Mouse (Mus musculus) cerebellum, adult (tissue): ENCODE data around the gene Ptprb.

ENCODE experiments used
- ATAC-seq: cut with Nextera tagmentation; 2 replicates; pipeline ENCODE4 v1.9.2; 2017; ENCODE audit warnings: mild to moderate bottlenecking, moderate library complexity, mixed read lengths; ENCODE audit not compliant: insufficient number of reproducible peaks, low FRiP score, low TSS enrichment

Ptprb gene

DNA sequence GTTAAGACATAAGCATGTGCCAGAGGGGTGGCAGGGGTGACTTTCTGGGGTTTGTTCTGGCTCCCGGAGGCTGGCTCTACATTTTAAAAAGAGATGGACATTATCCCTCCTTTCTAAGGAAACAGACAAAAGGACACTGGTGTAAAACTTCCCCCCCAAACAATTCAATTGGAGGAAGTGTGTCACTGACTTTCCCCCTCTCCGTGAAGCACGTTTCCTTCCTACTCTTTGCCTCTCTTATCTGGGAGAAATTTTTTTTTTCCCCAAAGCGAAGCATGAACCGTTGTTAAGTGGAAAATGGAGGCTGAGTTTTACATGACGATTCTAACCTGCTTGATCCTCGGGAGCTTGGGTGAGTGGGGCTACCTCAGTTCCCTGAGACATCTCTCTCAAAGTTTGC is at the start of gene Ptprb:
TSS of gene Ptprb (plus strand) at position 244 of the 400 bp plus-strand sequence.
- ATAC-seq = no peak

DNA sequence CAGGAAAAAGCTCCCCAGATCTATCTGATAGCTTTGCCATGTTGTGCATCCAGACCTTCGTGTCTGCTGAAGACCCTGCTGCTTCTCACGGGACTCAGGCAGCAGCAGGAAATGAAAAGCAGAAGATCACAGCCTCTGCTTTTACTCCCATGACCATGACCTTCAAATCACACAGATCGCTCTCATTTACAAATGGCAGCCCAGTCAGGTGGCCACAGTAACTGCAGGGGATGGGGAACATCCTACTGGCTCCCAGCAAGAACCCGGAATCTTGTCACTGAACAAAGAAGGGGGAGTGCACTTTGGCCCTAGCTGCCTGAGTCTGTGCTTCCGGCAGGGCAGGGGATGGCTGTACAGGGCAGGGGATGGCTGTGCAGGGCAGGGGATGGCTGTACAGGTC is 40.0 kb upstream of the Ptprb start:
- no peak for ATAC-seq

DNA sequence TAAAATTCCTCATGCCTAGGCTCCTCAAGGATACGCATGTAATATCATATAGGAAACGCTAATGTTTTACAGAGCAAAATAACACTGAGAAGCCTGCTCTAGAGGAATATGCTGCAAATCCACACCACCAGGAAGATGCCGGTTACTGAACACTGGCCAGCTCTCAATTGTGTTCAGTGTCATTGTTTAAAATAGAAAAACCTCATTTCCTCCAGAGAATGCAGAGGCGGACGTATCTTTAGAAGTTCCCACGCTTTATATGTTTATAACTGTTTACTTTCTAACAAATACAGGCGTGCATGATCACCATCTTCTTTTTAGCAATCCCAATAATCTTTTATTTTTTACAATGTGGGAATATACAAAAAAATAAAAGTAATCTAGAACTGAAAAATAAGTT is 33.1 kb upstream of the Ptprb start:
- ATAC-seq = no peak

DNA sequence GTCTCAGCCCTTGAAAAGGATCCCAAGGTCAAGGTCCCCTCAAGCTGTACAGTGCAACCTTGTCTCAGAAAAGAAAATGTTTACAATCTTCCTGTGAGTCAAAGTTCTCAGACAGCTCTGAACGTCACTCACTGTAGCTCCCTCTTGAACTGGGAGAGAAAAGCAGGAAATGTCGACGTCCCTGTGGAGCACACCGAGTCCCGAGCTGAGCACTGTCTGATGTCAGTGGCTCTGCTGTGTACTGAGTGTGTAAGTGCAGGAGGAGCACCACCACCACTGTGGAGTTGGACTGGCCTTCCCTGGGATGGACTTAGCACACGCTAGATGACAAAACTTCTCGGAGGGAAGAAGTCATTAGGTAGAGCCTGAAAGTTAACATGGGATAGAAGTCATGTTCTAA is 31.9 kb upstream of the Ptprb start:
- no peak for ATAC-seq

DNA sequence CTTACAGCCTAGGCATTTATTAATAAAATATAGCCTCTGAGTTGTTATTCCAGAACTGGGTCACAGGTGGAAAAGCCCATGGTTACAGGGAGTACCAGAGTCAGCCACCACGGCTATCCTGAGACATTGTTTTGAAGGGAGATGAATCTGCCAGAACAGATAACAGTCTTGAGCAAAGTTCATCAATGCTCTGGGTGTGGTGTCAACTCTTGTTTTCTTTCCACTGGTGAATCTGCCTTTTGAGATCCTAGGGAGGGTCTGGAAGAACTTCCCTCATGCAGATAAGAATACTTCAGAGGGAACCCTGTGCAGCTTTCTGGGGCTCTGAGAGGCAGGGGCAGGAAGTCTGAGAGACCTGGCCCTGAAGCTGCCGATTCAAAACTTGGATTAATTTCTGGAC is 29.7 kb upstream of the Ptprb start:
- ATAC-seq = no peak

DNA sequence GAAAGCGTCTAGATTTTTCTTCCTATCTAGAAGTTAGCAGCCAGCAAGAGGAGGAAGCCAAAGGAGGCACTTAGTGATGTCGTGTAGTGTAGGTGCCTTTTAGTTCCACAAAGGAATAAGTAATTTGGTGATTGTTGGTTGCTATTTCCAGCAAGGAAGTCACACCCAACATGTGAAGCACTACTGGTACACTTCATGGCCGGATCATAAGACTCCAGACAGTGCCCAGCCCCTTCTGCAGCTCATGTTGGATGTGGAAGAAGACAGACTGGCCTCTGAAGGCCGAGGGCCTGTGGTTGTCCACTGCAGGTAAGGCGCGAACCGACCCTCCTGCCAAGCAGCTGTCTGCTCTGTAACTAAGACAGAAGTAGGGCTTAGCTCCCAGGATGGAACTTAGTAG is 22.7 kb upstream of the Ptprb start:
- ATAC-seq = no peak

DNA sequence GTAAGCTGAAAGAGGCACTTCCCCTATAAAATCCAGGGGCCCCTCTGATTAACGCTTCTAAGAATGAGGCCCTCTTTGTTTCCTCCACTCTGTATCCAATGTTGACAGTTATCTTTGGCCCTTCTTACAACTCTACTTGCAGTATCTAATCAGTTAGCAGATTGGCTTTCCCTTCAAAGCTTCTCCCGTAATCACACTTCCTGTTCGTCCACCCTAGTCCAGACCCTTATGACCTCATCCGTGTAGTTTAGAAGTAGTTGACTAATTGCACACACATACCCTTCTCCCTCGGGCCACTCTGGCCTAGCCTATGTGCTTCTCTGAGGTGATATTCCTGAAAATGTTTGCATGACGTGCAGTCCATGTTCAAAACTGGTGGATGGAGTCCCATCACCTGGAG is 21.4 kb upstream of the Ptprb start:
- ATAC-seq = no peak

DNA sequence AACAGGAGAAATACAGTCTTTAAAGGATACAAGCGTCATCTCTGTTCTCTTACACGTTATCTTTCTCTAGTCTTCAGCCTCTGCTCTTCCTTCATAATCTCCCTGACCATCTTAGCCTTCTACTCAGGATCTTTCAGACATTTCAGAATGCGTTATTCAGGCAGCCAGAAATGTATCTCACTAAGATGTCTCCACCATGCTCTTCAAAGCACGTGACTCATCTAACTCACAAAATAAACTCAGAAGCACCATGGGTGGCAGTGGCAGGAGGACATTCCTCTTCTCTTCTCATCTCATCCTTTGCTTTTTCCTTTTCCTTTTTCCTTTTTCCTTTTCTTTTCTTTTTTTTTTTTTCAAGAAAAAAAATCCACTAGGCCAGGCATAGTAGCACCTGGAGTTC is 16.0 kb upstream of the Ptprb start:
- no peak for ATAC-seq

DNA sequence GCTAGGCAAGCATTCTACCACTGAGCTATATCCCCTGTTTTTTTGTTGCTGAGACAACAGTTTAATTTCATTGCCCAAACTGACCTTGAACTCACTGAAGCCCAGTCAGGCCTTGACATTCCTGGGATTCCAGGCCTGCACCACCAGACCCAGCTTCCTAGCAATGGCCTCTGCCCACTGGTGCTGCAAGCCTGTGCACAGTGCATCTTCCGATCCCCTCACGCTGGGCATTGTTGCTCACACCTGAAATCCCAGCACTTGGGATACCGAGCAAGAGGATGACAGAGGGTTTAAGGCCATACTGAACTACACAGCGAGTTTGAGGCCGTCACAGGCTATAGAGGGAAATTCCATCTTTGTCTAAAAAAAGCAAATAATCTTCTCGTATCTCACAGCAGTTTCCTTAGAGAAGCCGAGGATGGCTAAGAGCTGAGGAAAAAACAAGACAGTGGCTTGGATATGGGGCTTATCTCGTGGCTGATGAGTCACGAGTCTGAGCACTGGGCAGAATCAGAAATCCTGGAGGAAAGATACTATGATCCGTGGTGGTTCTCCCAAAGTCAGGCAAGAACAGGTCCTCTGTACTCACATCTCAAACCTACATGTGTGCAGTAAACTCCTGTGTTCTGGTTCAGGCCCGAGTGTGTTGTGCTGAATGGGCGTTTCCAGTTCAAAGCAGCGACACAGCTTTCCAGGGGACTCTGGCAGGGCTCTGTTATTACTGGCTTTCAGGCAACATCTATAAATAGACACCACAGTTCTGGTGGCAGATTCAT is 14.5 kb upstream of the Ptprb start:
- peak; percentile 40; the same call in 1 of the 2 replicates for ATAC-seq

DNA sequence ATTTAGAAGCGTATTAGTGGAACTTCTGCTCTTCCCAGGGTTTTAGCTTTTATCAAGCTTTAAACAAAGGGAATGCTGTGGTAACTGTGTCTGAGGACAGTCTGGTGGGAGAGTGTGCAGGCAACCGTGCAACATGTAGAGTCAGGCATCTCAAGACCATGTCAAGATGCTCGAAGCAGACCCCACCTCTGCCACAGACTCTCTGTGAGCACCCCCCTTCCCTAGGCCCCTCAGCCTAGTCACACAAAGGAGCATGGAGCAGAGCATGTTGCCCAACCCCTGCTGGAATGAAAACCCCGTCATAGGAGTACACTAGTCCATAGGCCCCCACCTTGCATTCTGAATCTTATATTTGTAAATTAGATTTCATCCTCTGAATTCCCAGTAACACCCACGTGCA is 13.8 kb upstream of the Ptprb start:
- ATAC-seq = 0 out of 2 replicates have a peak, but pooled peaks have one; percentile 20

DNA sequence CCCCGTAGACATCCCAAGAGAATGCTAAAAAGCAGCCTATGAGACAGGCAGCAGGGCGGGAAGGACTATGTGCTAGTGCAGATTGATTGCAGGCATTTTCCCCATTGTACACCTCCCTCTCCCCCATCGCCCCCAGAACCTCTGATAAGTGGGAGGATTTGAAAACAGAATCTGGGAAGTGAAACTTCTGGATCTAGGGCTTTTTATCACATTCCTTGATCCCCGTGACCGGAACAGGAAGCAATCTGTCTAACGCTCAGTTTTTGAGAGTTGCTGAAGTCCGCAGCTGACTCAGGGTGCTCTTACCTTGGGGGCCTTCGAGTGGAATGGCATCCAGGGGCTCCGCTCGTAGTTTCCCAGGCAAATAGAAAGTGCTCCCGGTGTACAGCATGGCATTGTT is 10.8 kb upstream of the Ptprb start:
- no peak for ATAC-seq

DNA sequence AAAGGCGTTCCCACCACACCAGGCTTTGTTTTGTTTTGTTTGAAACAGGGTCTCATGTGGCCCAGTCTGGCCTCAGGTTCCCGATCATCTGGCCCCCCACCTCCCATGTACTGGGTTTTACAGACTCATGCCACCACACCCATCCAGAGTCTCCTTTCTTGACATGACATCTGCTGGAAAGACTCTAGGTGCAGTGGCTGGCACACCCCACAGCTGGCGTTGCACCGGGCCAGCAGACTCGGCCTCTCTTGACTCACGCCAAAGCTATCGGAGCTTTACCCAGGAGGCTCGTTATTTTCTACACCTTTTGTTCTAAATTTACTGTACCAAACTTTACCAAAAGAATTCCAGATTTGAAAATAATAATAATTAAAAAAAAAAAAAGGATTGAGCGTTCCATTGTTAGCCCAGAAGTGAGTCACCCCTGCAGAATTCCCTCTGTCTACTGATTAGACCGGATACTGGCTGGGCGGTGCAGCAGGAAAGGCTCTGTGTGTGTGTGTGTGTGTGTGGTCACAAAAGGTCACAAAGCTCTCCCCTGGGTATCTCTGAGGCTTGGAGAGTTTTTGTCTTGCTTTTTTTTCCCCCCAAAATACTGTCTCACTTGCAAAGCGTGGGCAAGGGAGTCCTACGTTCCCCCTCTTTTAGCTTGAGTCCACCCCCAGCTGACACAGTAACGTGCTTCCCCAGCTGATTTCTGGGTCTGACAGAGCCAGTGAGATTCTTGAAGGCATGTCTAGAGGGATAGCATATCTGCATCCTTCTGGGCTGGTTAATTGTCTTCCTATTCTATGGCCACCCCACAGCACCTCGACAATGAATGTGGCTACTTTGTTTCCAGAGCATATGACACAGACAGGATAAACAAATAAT is 8.5 kb upstream of the Ptprb start:
- no peak for ATAC-seq

DNA sequence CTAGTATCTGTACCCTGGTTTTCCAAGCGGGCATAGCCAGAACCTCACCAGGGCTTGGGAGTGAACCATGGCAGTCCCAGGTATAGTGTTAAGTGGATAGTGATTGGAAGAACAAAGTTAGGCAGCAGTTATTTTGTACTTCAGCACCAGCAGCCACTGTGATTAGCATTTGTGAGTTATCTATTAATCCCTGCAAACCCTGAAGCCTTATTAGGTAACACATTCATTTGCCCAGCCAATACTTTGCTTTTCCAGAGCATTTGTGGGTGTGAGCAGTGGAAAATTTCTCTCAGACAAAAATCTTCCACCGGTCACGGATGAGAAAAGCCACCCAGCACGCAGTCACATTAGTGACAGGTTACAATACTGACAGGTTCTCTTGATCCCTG is 7.9 kb upstream of the Ptprb start:
- ATAC-seq = no peak

DNA sequence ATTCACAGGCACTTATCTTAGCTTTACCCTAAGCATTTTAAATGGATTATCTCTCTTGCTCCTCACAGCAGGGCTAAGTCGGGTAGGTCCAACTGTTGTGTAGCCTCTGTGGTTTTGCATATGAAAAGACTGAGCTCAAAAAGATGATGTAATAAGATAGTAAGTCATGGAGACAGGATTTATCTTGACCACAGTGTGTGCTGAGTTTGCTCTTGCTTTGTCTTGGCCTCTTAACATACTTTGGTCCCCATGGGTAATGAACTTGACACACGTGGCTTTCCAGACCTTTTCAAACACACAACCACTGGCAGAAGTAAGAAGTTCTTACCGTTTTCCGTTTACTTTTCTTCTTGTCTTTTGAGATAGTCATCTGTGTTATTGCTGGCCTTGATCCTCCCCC is 7.0 kb upstream of the Ptprb start:
- no peak for ATAC-seq

DNA sequence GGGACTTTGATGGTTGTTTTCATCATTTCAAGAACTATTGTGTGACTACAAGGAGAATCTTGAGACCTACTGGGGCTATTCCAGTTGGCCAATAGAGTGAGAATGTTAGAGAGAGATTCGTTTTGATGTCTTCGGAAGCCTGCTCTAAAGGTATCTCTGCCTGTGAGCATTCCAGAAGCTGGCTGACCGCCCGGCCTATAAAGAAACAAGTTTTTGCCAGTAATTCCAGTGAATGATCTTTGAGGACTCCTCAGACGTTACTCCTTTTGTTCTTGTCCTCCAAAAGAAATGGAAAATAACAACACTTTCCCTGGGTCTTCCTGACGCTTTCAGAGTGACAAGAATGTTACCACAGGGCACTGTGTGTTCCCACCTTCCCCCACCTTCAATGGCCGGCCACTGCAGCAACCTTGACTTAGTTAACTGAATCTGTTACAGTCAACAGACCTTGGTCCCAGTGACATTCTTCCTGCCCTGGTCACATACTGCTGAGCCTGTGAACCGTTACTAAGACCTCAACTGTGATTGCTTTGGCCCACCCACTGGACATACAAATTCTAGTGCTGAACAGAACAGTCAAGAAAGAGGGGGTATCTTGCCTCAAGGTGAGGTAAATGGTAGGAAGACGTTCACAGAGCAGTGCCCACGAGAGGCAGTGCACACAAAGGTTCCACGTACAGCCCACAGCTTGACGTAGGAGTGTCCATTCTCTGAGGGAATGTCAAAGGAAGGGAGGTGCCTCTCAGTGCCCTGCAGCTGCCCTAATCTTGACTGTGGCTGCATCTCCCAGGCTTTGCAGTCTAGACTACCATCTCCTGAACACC is 4.5 kb upstream of the Ptprb start:
- no peak for ATAC-seq

DNA sequence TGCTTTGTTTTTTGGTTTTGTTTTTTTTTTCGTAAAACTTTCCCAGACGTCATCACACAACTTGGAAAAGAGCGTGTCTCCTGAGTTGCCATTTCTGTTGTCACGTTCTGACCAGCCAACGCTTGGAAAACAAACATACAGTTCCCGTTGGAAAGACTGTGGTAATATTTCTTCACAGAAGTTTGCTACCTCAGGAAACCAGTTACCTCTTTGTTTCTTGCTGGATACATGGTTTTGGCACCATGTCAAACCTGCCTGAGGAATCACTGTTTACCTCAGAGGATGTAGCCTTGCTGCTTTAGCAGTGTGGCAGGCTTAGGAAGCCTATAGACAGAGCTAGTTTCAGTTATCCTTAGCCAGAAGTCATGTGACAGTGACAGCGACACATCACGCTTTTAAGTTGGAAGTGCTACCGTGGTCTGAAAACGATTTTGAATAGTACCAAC is 3.8 kb upstream of the Ptprb start:
- no peak for ATAC-seq

DNA sequence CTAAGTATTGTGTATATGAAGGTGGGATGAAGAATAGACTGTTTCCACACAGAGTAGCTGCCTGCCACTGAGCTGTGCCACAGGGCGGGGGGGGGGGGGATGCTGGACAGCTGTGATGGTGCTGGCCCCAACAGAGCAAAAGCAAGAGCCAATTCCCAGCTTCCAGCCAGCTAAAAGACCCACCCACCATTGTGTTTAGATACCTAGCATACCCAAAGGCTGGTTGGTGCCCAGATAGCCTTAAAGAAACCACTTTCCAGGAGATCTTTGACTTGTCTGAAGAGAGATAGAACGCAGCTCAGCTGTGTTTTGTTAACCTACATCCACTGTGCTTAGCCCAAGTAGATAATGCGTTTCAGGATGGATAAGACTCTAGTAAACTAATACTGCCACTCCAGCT is 3.2 kb upstream of the Ptprb start:
- ATAC-seq = no peak

DNA sequence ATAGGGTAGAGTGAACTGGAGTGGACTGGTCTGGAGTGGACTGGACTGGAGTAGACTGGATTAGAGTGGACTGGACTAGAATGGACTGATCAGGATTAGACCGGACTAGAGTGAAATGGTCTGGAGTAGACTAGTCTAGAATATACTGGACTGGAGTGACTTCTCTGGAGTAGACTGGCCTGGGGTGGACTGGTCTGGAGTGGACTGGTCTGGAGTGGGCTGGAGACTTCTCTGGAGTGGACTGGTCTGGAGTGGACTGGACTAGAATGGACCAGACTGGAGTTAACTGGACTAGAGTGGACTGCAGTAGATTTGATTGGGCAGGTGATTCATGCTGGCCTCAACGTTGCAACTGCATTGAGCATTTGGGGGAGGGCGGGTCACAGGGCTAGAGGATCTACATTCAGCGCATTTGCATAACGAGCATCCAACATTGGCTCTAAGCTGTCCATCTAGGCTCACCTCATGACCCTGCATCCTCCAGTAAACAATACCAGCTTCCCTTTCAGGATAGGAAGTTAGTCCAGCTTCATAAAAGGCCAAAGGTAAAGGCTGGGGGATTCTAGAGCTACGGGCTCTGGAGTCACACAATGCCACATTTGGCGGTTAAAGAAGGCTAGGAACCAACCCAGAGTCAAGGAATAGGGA is 11.5 kb downstream of the Ptprb start:
- no peak for ATAC-seq

DNA sequence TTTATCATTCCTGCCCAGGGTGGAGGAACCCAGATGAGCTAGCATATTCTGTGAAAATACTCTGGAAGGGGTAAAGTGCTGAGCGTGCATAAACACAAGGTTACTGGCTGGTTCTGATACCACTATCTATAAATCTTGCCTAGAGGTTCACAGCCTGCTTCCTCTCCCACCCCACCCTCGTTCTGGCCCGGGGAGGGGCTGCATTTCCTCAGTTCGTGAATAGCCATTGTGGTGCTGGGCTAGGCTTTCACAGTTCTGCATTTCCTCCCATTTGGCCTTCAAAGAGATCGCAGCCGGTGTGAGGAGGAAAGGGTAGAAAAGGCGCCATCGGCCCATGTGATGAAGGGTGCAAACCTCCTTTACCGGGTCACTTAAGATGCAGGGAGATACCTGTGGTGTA is 12.8 kb downstream of the Ptprb start:
- ATAC-seq = no peak

DNA sequence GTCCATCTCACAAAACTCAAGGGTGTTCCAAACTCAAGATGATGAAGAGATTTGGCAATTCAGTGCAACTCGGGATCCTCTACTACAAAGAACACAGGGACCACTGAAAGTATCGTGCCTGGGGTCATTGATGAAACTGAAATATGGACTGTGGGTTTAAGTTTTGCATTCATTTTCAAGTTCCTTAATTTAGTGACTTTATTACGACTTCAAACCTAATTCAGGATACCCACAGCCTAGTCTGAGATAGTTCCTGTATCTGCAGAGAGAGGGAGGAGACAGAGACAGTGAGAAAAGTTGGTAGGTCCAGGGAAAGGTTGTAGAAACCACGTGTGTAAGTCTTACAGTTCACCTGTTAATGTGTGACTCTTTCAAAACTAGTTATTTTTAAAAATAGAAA is 15.2 kb downstream of the Ptprb start:
- no peak for ATAC-seq
